Mouse (Mus musculus) heart, embryonic 11.5 days (tissue): ENCODE measurements around the gene Rdh19. TPM values are rescaled to one million over a fixed set of nuclear protein-coding genes. Genes with fewer than 3 reads are reported as not detected.
"Not testable (repeated sequence)": the region's sequence is repeated elsewhere in the genome, so short reads cannot be mapped to it uniquely, and the experiment has no call there.

Experiments used
- ATAC-seq: fragments of 200-750 bp; cut with Nextera tagmentation; replicated peaks from 2 replicates; pipeline ENCODE4 v1.8.0; 2017; ENCODE audit warnings: moderate library complexity; ENCODE audit not compliant: insufficient number of reproducible peaks, low FRiP score, low TSS enrichment
- H3K27ac ChIP-seq: fragments of 300-500 bp; sonication (generic); 2 replicates; pipeline ENCODE4 v1.5.1; 2014; ENCODE audit warnings: mild to moderate bottlenecking, low read depth, low read length
- H3K27me3 ChIP-seq: fragments of 300-500 bp; sonication (generic); 2 replicates; pipeline ENCODE4 v1.6.1; 2014; ENCODE audit warnings: mild to moderate bottlenecking, low read length, mixed read lengths; ENCODE audit not compliant: control insufficient read depth, insufficient read depth
- H3K36me3 ChIP-seq: fragments of 300-500 bp; sonication (generic); 2 replicates; pipeline ENCODE4 v1.6.1; 2014; ENCODE audit warnings: mild to moderate bottlenecking, low read length, moderate library complexity, mixed read lengths; ENCODE audit not compliant: control insufficient read depth, insufficient read depth
- H3K4me1 ChIP-seq: fragments of 300-500 bp; sonication (generic); 2 replicates; pipeline ENCODE4 v1.6.1; 2014; ENCODE audit warnings: low read length; ENCODE audit not compliant: control insufficient read depth, insufficient read depth
- H3K4me2 ChIP-seq: fragments of 300-500 bp; sonication (generic); 2 replicates; pipeline ENCODE4 v1.6.1; 2014; ENCODE audit warnings: mild to moderate bottlenecking, moderate library complexity
- H3K4me3 ChIP-seq: fragments of 300-500 bp; sonication (generic); 2 replicates; pipeline ENCODE4 v1.5.1; 2014; ENCODE audit warnings: low read depth, low read length
- H3K9ac ChIP-seq: fragments of 300-500 bp; sonication (generic); 2 replicates; pipeline ENCODE4 v1.6.1; 2014; ENCODE audit warnings: mild to moderate bottlenecking, low read depth, low read length, moderate library complexity
- H3K9me3 ChIP-seq: fragments of 300-500 bp; sonication (generic); replicated peaks from 2 replicates; pipeline ENCODE4 v1.6.1; 2016; ENCODE audit warnings: low read length; ENCODE audit not compliant: control insufficient read depth
- WGBS: fragments of 180-500 bp; shearing (Covaris S2); extraction: QIAGEN DNeasy Blood & Tissue Kit; methylation state at CpG from one replicate; pipeline ENCODE4 v1.1.7; 2014; ENCODE audit not compliant: insufficient replicate concordance; 5-methylcytosine and 5-hydroxymethylcytosine counted together
- polyA plus RNA-seq: library from polyadenylated mRNA; unstranded; fragments of >200 nt; fragmentation: Nextera tagmentation; extraction: Ambion mirVana; gene quantifications from 2 replicates; pipeline ENCODE4 v1.2.1, GENCODE M21; 2014

The Rdh19 gene
- polyA plus RNA-seq, 1 experiment from 2014 or later = not detected

DNA sequence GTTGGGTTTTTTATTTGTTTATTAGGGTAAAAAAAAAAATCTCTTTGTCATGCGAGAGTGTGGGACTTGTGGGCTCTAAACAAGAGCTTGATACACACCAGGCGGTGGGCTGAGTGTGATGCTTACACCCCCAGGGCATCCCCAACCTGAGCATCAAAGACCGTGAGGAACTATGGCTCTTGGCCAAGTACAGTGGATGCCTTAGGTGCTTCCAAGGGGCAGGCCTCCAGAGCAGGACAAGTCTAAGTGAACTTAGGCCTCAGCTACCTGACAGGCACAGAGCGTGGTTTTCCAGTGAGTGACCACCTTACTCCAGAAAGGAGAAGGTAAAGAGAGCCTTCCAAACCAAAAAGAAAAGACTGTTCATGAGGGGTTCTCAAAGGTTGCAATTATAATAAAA is 37.2 kb downstream of the Rdh19 start:
- Histone ChIP-seq H3K36me3 (no peaks in the 10 kb centered on the region), H3K9me3 (no peaks in the 10 kb centered on the region; the same call in 1 of the 2 replicates), H3K27me3 (no peaks in the 10 kb centered on the region), H3K27ac (no peak overlapping the region), H3K4me2 (no peak overlapping the region), H3K9ac (no peak overlapping the region), H3K4me3 (no peak overlapping the region), H3K4me1 (no peaks in the 10 kb centered on the region)
- 71% methylated on average over 4 of the region's 4 CpGs for WGBS
- ATAC-seq = no peak

- no peak for ATAC-seq
- Histone ChIP-seq H3K9me3 (no peaks in the 10 kb centered on the region; the same call in 1 of the 2 replicates), H3K9ac (no peak within 1 kb of the TSS), H3K36me3 (no peaks in the 10 kb centered on the region), H3K4me2 (no peak within 1 kb of the TSS), H3K27ac (no peak within 1 kb of the TSS), H3K4me3 (no peak within 1 kb of the TSS), H3K4me1 (no peaks in the 10 kb centered on the region), H3K27me3 (no peaks in the 10 kb centered on the region)
Measured at GRCm38 (mm10) chr10:127888605-127889004, 38.9 kb downstream of the Rdh19 start, which contains the start of gene Rdh7. Gene Rdh7 (minus strand): TSS chr10:127888817.

- 60% methylated on average over 1 of the region's 1 CpGs for WGBS
- Histone ChIP-seq H3K4me3 (no peak overlapping the region), H3K4me2 (no peak overlapping the region), H3K36me3 (no peaks in the 10 kb centered on the region), H3K9me3 (no peaks in the 10 kb centered on the region; the same call in 1 of the 2 replicates), H3K4me1 (no peaks in the 10 kb centered on the region), H3K27ac (no peak overlapping the region), H3K9ac (no peak overlapping the region), H3K27me3 (no peaks in the 10 kb centered on the region)
- no peak for ATAC-seq
Measured at GRCm38 (mm10) chr10:127891481-127891880, 41.8 kb downstream of the Rdh19 start.

GRCm38 (mm10) chr10:127893163-127894022 is 43.7 kb downstream of the Rdh19 start:
- H3K27me3 ChIP-seq, H3K27ac ChIP-seq, H3K4me3 ChIP-seq, ATAC-seq, H3K4me2 ChIP-seq, H3K9me3 ChIP-seq, H3K4me1 ChIP-seq, H3K9ac ChIP-seq, H3K36me3 ChIP-seq: not testable (repeated sequence)
- WGBS = 50% methylated on average over 5 of the region's 5 CpGs

DNA sequence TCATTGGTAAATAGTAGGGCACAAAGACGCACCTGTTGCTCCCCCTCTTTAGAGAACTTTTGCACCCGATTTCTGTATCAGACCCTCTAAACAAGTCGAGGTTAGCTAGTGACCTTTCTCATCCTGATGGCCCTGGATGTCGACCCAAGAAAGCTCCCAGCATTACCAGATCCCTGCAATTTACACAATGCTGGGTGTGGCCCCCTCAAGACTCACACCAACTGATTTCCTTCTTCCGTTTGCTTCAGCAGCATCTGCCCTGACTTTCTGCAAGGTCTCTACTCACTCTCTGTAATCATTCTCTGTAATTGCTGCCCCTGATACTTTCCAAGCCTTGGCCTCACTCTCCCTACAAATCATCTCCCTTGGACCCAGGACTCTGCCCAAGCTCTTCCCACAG is 47.0 kb downstream of the Rdh19 start:
- 60% methylated on average over 5 of the region's 5 CpGs for WGBS
- H3K27me3 ChIP-seq = no peaks in the 10 kb centered on the region
- H3K4me1 ChIP-seq = no peaks in the 10 kb centered on the region
- no peaks in the 10 kb centered on the region for H3K9me3 ChIP-seq
- H3K4me2 ChIP-seq = no peak overlapping the region
- no peak for ATAC-seq
- no peak overlapping the region for H3K4me3 ChIP-seq
- H3K9ac ChIP-seq = no peak overlapping the region
- H3K27ac ChIP-seq = no peak overlapping the region
- no peaks in the 10 kb centered on the region for H3K36me3 ChIP-seq

DNA sequence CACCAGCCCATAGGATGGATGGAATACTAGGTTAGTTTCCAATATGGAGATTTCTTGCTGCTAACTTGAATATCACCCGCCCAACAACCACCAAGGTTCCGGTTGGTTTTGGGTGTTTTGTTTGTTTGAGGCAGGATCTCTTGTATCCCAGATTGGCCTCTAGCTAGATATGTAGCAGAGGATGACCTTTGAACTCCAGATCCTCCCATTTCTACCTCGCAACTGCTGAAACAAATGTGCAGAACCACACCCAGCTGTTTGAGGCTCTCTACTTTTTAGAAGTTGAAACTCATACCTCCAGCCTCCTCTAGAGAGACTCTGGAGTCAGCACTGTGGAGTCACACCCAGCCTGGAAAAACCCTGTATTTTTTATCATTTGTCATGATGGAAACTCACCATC is 47.8 kb downstream of the Rdh19 start:
- H3K9me3 ChIP-seq = no peaks in the 10 kb centered on the region
- no peak for ATAC-seq
- H3K9ac ChIP-seq = no peak overlapping the region
- no peak overlapping the region for H3K4me2 ChIP-seq
- no peaks in the 10 kb centered on the region for H3K4me1 ChIP-seq
- H3K4me3 ChIP-seq = no peak overlapping the region
- no peak overlapping the region for H3K27ac ChIP-seq
- no peaks in the 10 kb centered on the region for H3K36me3 ChIP-seq
- WGBS = 80% methylated on average over 3 of the region's 3 CpGs
- no peaks in the 10 kb centered on the region; the same call in 1 of the 2 replicates for H3K27me3 ChIP-seq

DNA sequence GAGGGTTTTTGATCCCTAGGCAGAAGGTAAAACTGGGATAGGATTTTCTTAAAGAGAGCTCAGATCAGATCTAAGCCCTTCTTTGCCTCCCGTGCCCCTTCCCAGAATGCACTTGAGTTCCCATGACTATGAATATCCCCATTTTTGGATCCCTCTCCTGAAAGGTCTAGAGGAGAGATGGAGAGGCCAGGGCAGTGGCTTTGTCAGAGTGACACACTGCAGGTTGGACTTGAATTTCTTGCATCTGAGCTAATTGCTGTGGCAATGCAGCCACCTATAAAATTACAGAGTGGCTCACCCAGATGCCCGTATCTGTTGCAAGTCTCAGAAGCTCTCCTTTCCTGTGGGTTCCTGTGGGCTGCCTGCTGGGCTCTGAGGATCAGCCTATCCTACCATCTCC is 48.5 kb downstream of the Rdh19 start, which contains the start of gene Sdr9c7:
Sdr9c7 (plus strand) TSS at position 301 of the 400 bp plus-strand sequence.
- Histone ChIP-seq H3K9ac (no peak within 1 kb of the TSS), H3K27me3 (no peaks in the 10 kb centered on the region; the same call in 1 of the 2 replicates), H3K27ac (no peak within 1 kb of the TSS), H3K4me3 (no peak within 1 kb of the TSS), H3K9me3 (no peaks in the 10 kb centered on the region), H3K4me1 (no peaks in the 10 kb centered on the region), H3K4me2 (no peak within 1 kb of the TSS), H3K36me3 (no peaks in the 10 kb centered on the region)
- ATAC-seq = no peak
- WGBS = 73% methylated on average over 2 of the region's 2 CpGs

DNA sequence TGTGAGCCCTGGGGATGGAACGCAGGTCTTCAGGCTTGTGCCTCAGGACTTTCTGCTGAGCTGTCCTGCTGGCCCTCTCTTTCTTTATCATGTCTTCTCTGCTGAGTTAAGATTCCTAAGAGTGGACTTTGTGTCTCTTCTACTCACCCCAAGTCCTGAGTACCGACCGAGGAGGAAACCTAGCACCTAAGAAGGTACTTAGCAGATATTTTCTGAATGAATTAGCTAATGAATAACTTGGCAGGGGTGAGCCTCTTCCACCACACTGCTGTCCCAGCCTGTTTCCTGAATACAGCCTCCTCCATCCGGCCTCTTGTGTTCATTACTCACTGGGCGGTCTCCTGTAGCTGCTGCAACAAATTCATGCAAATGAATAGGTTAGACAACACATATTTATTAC is 50.1 kb downstream of the Rdh19 start:
- no peaks in the 10 kb centered on the region for H3K4me1 ChIP-seq
- H3K4me3 ChIP-seq = no peak overlapping the region
- no peak overlapping the region for H3K9ac ChIP-seq
- no peaks in the 10 kb centered on the region for H3K36me3 ChIP-seq
- no peak overlapping the region for H3K4me2 ChIP-seq
- WGBS = 63% methylated on average over 5 of the region's 5 CpGs
- H3K9me3 ChIP-seq = no peaks in the 10 kb centered on the region
- H3K27ac ChIP-seq = no peak overlapping the region
- no peak for ATAC-seq
- no peaks in the 10 kb centered on the region; the same call in 1 of the 2 replicates for H3K27me3 ChIP-seq

GRCm38 (mm10) chr10:127901751-127902150 is 52.0 kb downstream of the Rdh19 start:
- Histone ChIP-seq H3K9ac (no peak overlapping the region), H3K27ac (no peak overlapping the region), H3K4me3 (no peak overlapping the region), H3K36me3 (no peaks in the 10 kb centered on the region), H3K4me2 (no peak overlapping the region), H3K4me1 (no peaks in the 10 kb centered on the region), H3K9me3 (no peaks in the 10 kb centered on the region), H3K27me3 (no peaks in the 10 kb centered on the region; the same call in 1 of the 2 replicates)
- ATAC-seq = no peak
- 66% methylated on average over 4 of the region's 4 CpGs for WGBS
